Mouse (Mus musculus): ENCODE results near the gene Cd68.
"Not testable (repeated sequence)": the region's sequence is repeated elsewhere in the genome, so short reads cannot be mapped to it uniquely, and the experiment has no call there.

GRCm38 (mm10) chr11:69624339-69624738 lies 41.6 kb downstream of the Cd68 start:
- TF ChIP-seq POLR2A (IDR thresholded peaks at IDR 0.05; ENCODE audit: borderline replicate concordance, insufficient read depth, low read length); CTCF (IDR thresholded peaks at IDR 0.05; ENCODE audit: borderline replicate concordance, insufficient read depth, low read depth, low read length): not testable (repeated sequence)

All from cerebellum, adult 2 months (tissue).